Mouse (Mus musculus): Measurements from ENCODE around the gene Cacna2d1. TPM values are rescaled to one million over a fixed set of nuclear protein-coding genes. Genes with fewer than 3 reads are reported as not detected.

The Cacna2d1 gene
- polyA plus RNA-seq, 1 experiment from 2014 or later = 17.0 TPM

- no peak for ATAC-seq (replicated peaks; ENCODE audit: insufficient number of reproducible peaks, insufficient read depth, low FRiP score, low read depth)
- no peak overlapping the region for H3K4me2 ChIP-seq
- WGBS = 78% methylated on average over 2 of the region's 2 CpGs
- H3K4me1 ChIP-seq (replicated peaks) = no peaks in the 10 kb centered on the region
- no peak overlapping the region for H3K9ac ChIP-seq
- no peak overlapping the region for H3K27ac ChIP-seq
- H3K4me3 ChIP-seq = no peak overlapping the region
- H3K9me3 ChIP-seq (replicated peaks) = no peaks in the 10 kb centered on the region
- H3K36me3 ChIP-seq = peaks cover 12% of the 10 kb centered on the region; the same call in 1 of the 2 replicates
- H3K27me3 ChIP-seq = no peaks in the 10 kb centered on the region
Measured at GRCm38 (mm10) chr5:16362076-16362475, 427.6 kb downstream of the Cacna2d1 start.

- H3K9me3 ChIP-seq (replicated peaks) = no peaks in the 10 kb centered on the region
- H3K27ac ChIP-seq = no peak overlapping the region
- H3K4me3 ChIP-seq = no peak overlapping the region
- peaks cover 8% of the 10 kb centered on the region; the same call in 1 of the 2 replicates for H3K36me3 ChIP-seq
- H3K9ac ChIP-seq = no peak overlapping the region
- no peak for ATAC-seq (replicated peaks; ENCODE audit: insufficient number of reproducible peaks, insufficient read depth, low FRiP score, low read depth)
- H3K27me3 ChIP-seq = no peaks in the 10 kb centered on the region
- WGBS = 88% methylated on average over 2 of the region's 2 CpGs
- no peak overlapping the region for H3K4me2 ChIP-seq
- no peaks in the 10 kb centered on the region for H3K4me1 ChIP-seq (replicated peaks)
Measured at GRCm38 (mm10) chr5:16363171-16363570, 428.7 kb downstream of the Cacna2d1 start.

GRCm38 (mm10) chr5:16370706-16371105 is 436.2 kb downstream of the Cacna2d1 start:
- peaks cover 3% of the 10 kb centered on the region; the same call in 1 of the 2 replicates for H3K36me3 ChIP-seq
- H3K4me3 ChIP-seq = no peak overlapping the region
- H3K27ac ChIP-seq = no peak overlapping the region
- no peak for ATAC-seq (replicated peaks; ENCODE audit: insufficient number of reproducible peaks, insufficient read depth, low FRiP score, low read depth)
- H3K4me1 ChIP-seq (replicated peaks) = no peaks in the 10 kb centered on the region
- H3K9me3 ChIP-seq (replicated peaks) = no peaks in the 10 kb centered on the region
- WGBS = 87% methylated on average over 8 of the region's 8 CpGs
- no peak overlapping the region for H3K9ac ChIP-seq
- no peaks in the 10 kb centered on the region for H3K27me3 ChIP-seq
- H3K4me2 ChIP-seq = no peak overlapping the region

GRCm38 (mm10) chr5:16373966-16374365 is 439.5 kb downstream of the Cacna2d1 start:
- H3K36me3 ChIP-seq = peaks cover 3% of the 10 kb centered on the region; the same call in 1 of the 2 replicates

GRCm38 (mm10) chr5:16376329-16376908 is 441.9 kb downstream of the Cacna2d1 start:
- Histone ChIP-seq H3K4me1 (replicated peaks) (no peaks in the 10 kb centered on the region), H3K9me3 (replicated peaks) (no peaks in the 10 kb centered on the region), H3K27me3 (no peaks in the 10 kb centered on the region), H3K4me2 (no peak overlapping the region), H3K36me3 (no peaks in the 10 kb centered on the region), H3K4me3 (no peak overlapping the region), H3K9ac (no peak overlapping the region), H3K27ac (no peak overlapping the region)
- 63% methylated on average over 3 of the region's 3 CpGs for WGBS
- ATAC-seq (replicated peaks; ENCODE audit: insufficient number of reproducible peaks, insufficient read depth, low FRiP score, low read depth) = no peak

More at GRCm38 (mm10) chr5:16373966-16374365, 439.5 kb downstream of the Cacna2d1 start:
- H3K4me3 ChIP-seq = no peak overlapping the region
- no peak overlapping the region for H3K4me2 ChIP-seq
- no peak overlapping the region for H3K9ac ChIP-seq
- no peaks in the 10 kb centered on the region for H3K27me3 ChIP-seq
- no peak overlapping the region for H3K27ac ChIP-seq
- WGBS = 85% methylated on average over 4 of the region's 4 CpGs
- H3K9me3 ChIP-seq (replicated peaks) = no peaks in the 10 kb centered on the region
- no peaks in the 10 kb centered on the region for H3K4me1 ChIP-seq (replicated peaks)
- no peak for ATAC-seq (replicated peaks; ENCODE audit: insufficient number of reproducible peaks, insufficient read depth, low FRiP score, low read depth)

GRCm38 (mm10) chr5:16410011-16410410 is 475.5 kb downstream of the Cacna2d1 start:
- ATAC-seq (replicated peaks; ENCODE audit: insufficient number of reproducible peaks, insufficient read depth, low FRiP score, low read depth) = no peak
- no peaks in the 10 kb centered on the region for H3K27me3 ChIP-seq
- no peak overlapping the region for H3K4me2 ChIP-seq
- H3K9ac ChIP-seq = no peak overlapping the region
- H3K27ac ChIP-seq = no peak overlapping the region
- H3K4me3 ChIP-seq = no peak overlapping the region
- no peaks in the 10 kb centered on the region for H3K36me3 ChIP-seq
- peaks cover 7% of the 10 kb centered on the region; the same call in 1 of the 2 replicates for H3K4me1 ChIP-seq (replicated peaks)
- WGBS = 51% methylated on average over 8 of the region's 8 CpGs
- H3K9me3 ChIP-seq (replicated peaks) = no peaks in the 10 kb centered on the region

GRCm38 (mm10) chr5:16414693-16415092 is 480.2 kb downstream of the Cacna2d1 start:
- Histone ChIP-seq H3K27me3 (no peaks in the 10 kb centered on the region), H3K27ac (no peak overlapping the region), H3K36me3 (no peaks in the 10 kb centered on the region), H3K9ac (no peak overlapping the region), H3K4me3 (no peak overlapping the region), H3K4me2 (no peak overlapping the region), H3K4me1 (replicated peaks) (peaks cover 7% of the 10 kb centered on the region; the same call in 1 of the 2 replicates), H3K9me3 (replicated peaks) (no peaks in the 10 kb centered on the region)
- 0 out of 2 replicates have a peak, but pooled peaks have one; percentile 27 for ATAC-seq (replicated peaks; ENCODE audit: insufficient number of reproducible peaks, insufficient read depth, low FRiP score, low read depth)

- H3K9me3 ChIP-seq (replicated peaks) = no peaks in the 10 kb centered on the region
- H3K27me3 ChIP-seq = no peaks in the 10 kb centered on the region
- H3K4me3 ChIP-seq = no peak overlapping the region
- peaks cover 7% of the 10 kb centered on the region; the same call in 1 of the 2 replicates for H3K4me1 ChIP-seq (replicated peaks)
- 44% methylated on average over 1 of the region's 1 CpGs for WGBS
- H3K4me2 ChIP-seq = no peak overlapping the region
- no peak overlapping the region for H3K27ac ChIP-seq
- H3K9ac ChIP-seq = no peak overlapping the region
- no peak for ATAC-seq (replicated peaks; ENCODE audit: insufficient number of reproducible peaks, insufficient read depth, low FRiP score, low read depth)
- no peaks in the 10 kb centered on the region for H3K36me3 ChIP-seq
Measured at GRCm38 (mm10) chr5:16417996-16418395, 483.5 kb downstream of the Cacna2d1 start.

- H3K9ac ChIP-seq = no peak overlapping the region
- no peaks in the 10 kb centered on the region for H3K9me3 ChIP-seq (replicated peaks)
- H3K27ac ChIP-seq = no peak overlapping the region
- ATAC-seq (replicated peaks; ENCODE audit: insufficient number of reproducible peaks, insufficient read depth, low FRiP score, low read depth) = no peak
- H3K36me3 ChIP-seq = no peaks in the 10 kb centered on the region
- H3K4me3 ChIP-seq = no peak overlapping the region
- H3K4me2 ChIP-seq = no peak overlapping the region
- 75% methylated on average over 3 of the region's 3 CpGs for WGBS
- H3K27me3 ChIP-seq = no peaks in the 10 kb centered on the region
- H3K4me1 ChIP-seq (replicated peaks) = peaks cover 7% of the 10 kb centered on the region; the same call in 1 of the 2 replicates
Measured at GRCm38 (mm10) chr5:16418504-16418903, 484.0 kb downstream of the Cacna2d1 start.

Other genes starting within 250 kb of the Cacna2d1 start
- gene Speer4c, start 220.4 kb upstream of the Cacna2d1 start, polyA plus RNA-seq (2015; fragmentation: Nextera tagmentation; extraction: Ambion mirVana) = not detected in 2 replicates